Mouse (Mus musculus): ENCODE data around the gene Ndufs1. TPM values are rescaled to one million over a fixed set of nuclear protein-coding genes. Genes with fewer than 3 reads are reported as not detected.
"Not testable (repeated sequence)": the region's sequence is repeated elsewhere in the genome, so short reads cannot be mapped to it uniquely, and the experiment has no call there.

Ndufs1 gene
- total RNA-seq, 2 experiments from 2014 or later: 272 to 350 TPM

- DNase-seq (ENCODE audit: low spot score in 2 of 2): no peak
Measured at GRCm38 (mm10) chr1:63188536-63188935, 11.9 kb upstream of the Ndufs1 start.

GRCm38 (mm10) chr1:63185430-63185829, 8.8 kb upstream of the Ndufs1 start:
- DNase-seq (ENCODE audit: low spot score in 2 of 2): not testable (repeated sequence)

GRCm38 (mm10) chr1:63182636-63183270, 6.1 kb upstream of the Ndufs1 start:
- DNase-seq (ENCODE audit: low spot score in 2 of 2): peak; percentile 41 to 54

GRCm38 (mm10) chr1:63182212-63182611, 5.6 kb upstream of the Ndufs1 start:
- peak; percentile 35 to 49 for DNase-seq (ENCODE audit: low spot score in 2 of 2)

GRCm38 (mm10) chr1:63181480-63181879, 4.8 kb upstream of the Ndufs1 start:
- no peak for DNase-seq (ENCODE audit: low spot score in 2 of 2)

- peak; percentile 85 to 87 for DNase-seq (ENCODE audit: low spot score in 2 of 2)
Measured at GRCm38 (mm10) chr1:63181019-63181418, 4.4 kb upstream of the Ndufs1 start.

- not testable (repeated sequence) for DNase-seq (ENCODE audit: low spot score in 2 of 2)
Measured at GRCm38 (mm10) chr1:63180575-63180974, 3.9 kb upstream of the Ndufs1 start.

GRCm38 (mm10) chr1:63180122-63180521, 3.5 kb upstream of the Ndufs1 start:
- DNase-seq (ENCODE audit: low spot score in 2 of 2): no peak

GRCm38 (mm10) chr1:63178308-63178707, 1.7 kb upstream of the Ndufs1 start:
- no peak for DNase-seq (ENCODE audit: low spot score in 2 of 2)

- no peak for DNase-seq (ENCODE audit: low spot score in 2 of 2)
Measured at GRCm38 (mm10) chr1:63176259-63176603, 402 bp downstream of the Ndufs1 start.

GRCm38 (mm10) chr1:63175853-63176252, 780 bp downstream of the Ndufs1 start:
- DNase-seq (ENCODE audit: low spot score in 2 of 2): no peak

- no peak for DNase-seq (ENCODE audit: low spot score in 2 of 2)
Measured at GRCm38 (mm10) chr1:63168638-63169037, 8.0 kb downstream of the Ndufs1 start.

- no peak for DNase-seq (ENCODE audit: low spot score in 2 of 2)
Measured at GRCm38 (mm10) chr1:63140231-63140630, 36.4 kb downstream of the Ndufs1 start.

GRCm38 (mm10) chr1:63138586-63138985, 38.0 kb downstream of the Ndufs1 start:
- DNase-seq (ENCODE audit: low spot score in 2 of 2): not testable (repeated sequence)

GRCm38 (mm10) chr1:63137971-63138370, 38.7 kb downstream of the Ndufs1 start:
- DNase-seq (ENCODE audit: low spot score in 2 of 2): no peak

- DNase-seq (ENCODE audit: low spot score in 2 of 2): no peak
Measured at GRCm38 (mm10) chr1:63134530-63134929, 42.1 kb downstream of the Ndufs1 start.

GRCm38 (mm10) chr1:63131766-63132165, 44.9 kb downstream of the Ndufs1 start:
- no peak for DNase-seq (ENCODE audit: low spot score in 2 of 2)

- DNase-seq (ENCODE audit: low spot score in 2 of 2): no peak
Measured at GRCm38 (mm10) chr1:63130883-63131282, 45.8 kb downstream of the Ndufs1 start.

GRCm38 (mm10) chr1:63129857-63130690, 46.6 kb downstream of the Ndufs1 start:
- no peak for DNase-seq (ENCODE audit: low spot score in 2 of 2)

GRCm38 (mm10) chr1:63129273-63129672, 47.4 kb downstream of the Ndufs1 start:
- no peak for DNase-seq (ENCODE audit: low spot score in 2 of 2)

- DNase-seq (ENCODE audit: low spot score in 2 of 2): no peak
Measured at GRCm38 (mm10) chr1:63126206-63126605, 50.4 kb downstream of the Ndufs1 start.

GRCm38 (mm10) chr1:63123823-63124450, 52.7 kb downstream of the Ndufs1 start:
- no peak for DNase-seq (ENCODE audit: low spot score in 2 of 2)

Data from adrenal gland, adult 18-20 months (tissue).